Mouse (Mus musculus): ENCODE results near the gene Olig1. TPM values are rescaled to one million over a fixed set of nuclear protein-coding genes. Genes with fewer than 3 reads are reported as not detected.

Gene Olig1
- polyA plus RNA-seq, 1 experiment from 2014 or later: 0.14 TPM

DNA sequence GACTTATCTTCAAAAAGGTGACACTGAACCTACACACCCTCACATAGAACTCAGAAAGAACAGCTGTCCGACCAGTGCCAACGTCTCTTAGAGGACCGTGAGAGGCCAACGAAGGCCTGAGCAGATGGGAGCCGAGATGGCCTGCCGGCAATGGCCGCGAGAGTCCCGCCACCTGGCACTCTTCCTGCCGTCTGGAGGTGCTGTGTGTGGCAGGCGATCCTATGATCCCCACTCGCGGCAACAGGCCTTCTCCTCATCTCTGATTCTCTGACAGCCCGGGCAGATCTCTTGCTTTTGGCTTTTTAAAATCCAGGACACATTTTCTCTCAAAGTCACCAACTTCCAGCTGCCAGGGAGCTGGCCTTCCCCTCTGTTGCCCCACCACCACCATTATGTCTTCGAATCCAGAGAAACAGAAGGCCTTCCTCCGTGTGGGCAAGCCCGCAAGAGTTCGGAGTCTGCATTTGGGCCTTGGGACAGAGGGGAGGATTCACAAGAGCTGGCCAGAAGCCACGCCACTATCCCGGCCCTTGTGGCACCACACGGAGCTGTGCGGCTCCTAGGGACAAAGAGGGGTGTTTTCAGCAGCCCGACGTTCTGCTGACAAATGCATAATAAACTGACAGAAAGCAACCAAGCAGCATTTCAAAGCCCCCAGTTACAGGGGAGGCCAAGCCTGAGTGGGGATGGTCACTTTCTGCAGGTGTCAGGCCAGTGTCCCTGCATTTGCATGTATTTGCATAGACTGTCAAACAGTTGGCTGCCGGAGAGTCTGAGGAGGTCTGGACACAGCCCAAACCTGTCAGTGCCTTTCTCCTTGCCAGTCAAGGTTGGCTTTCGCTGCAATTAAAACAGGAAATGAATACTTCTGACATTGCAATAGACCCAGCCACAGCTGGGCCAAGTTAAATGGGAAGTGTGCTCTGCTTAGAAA, 34.5 kb downstream of the Olig1 start:
- DNase-seq (ENCODE audit: low spot score): no peak
- H3K27ac ChIP-seq: no peak overlapping the region
- WGBS: 32% methylated on average over 26 of the region's 26 CpGs
- H3K4me2 ChIP-seq (ENCODE audit: low read length): no peak overlapping the region
- no peak overlapping the region for H3K9ac ChIP-seq (ENCODE audit: low read depth, low read length)
- H3K4me3 ChIP-seq (replicated peaks; ENCODE audit: low read depth, low read length): no peak overlapping the region
- H3K27me3 ChIP-seq (ENCODE audit: insufficient read depth, low read length): peaks cover 24% of the 10 kb centered on the region
- no peaks in the 10 kb centered on the region for H3K4me1 ChIP-seq (replicated peaks; ENCODE audit: insufficient read depth, low read length)
- TF ChIP-seq CTCF (IDR thresholded peaks at IDR 0.05; ENCODE audit: low read depth): no peak
- ATAC-seq (replicated peaks; ENCODE audit: low FRiP score, low read depth): no peak
- no peaks in the 10 kb centered on the region for H3K36me3 ChIP-seq (ENCODE audit: insufficient read depth, low read length)
- H3K9me3 ChIP-seq (replicated peaks; ENCODE audit: low read length): no peaks in the 10 kb centered on the region

GRCm38 (mm10) chr16:91305512-91306111, 36.0 kb downstream of the Olig1 start:
- Histone ChIP-seq H3K4me2 (ENCODE audit: low read length) (no peak overlapping the region), H3K4me1 (replicated peaks; ENCODE audit: insufficient read depth, low read length) (no peaks in the 10 kb centered on the region), H3K36me3 (ENCODE audit: insufficient read depth, low read length) (no peaks in the 10 kb centered on the region), H3K9me3 (replicated peaks; ENCODE audit: low read length) (no peaks in the 10 kb centered on the region), H3K4me3 (replicated peaks; ENCODE audit: low read depth, low read length) (no peak overlapping the region), H3K27me3 (ENCODE audit: insufficient read depth, low read length) (peaks cover 20% of the 10 kb centered on the region), H3K27ac (no peak overlapping the region), H3K9ac (ENCODE audit: low read depth, low read length) (no peak overlapping the region)
- no peak for TF ChIP-seq CTCF (IDR thresholded peaks at IDR 0.05; ENCODE audit: low read depth)
- 80% methylated on average over 16 of the region's 16 CpGs for WGBS
- DNase-seq (ENCODE audit: low spot score): no peak
- ATAC-seq (replicated peaks; ENCODE audit: low FRiP score, low read depth): no peak

- H3K27me3 ChIP-seq (ENCODE audit: insufficient read depth, low read length): 0 out of 2 replicates have a peak, but pooled peaks cover 10% of the 10 kb centered on the region
- no peak overlapping the region for H3K4me3 ChIP-seq (replicated peaks; ENCODE audit: low read depth, low read length)
- TF ChIP-seq CTCF (IDR thresholded peaks at IDR 0.05; ENCODE audit: low read depth): no peak
- H3K4me2 ChIP-seq (ENCODE audit: low read length): no peak overlapping the region
- H3K4me1 ChIP-seq (replicated peaks; ENCODE audit: insufficient read depth, low read length): no peaks in the 10 kb centered on the region
- DNase-seq (ENCODE audit: low spot score) (no peak), ATAC-seq (replicated peaks; ENCODE audit: low FRiP score, low read depth) (no peak)
- 58% methylated on average over 3 of the region's 3 CpGs for WGBS
- no peaks in the 10 kb centered on the region for H3K36me3 ChIP-seq (ENCODE audit: insufficient read depth, low read length)
- no peak overlapping the region for H3K9ac ChIP-seq (ENCODE audit: low read depth, low read length)
- H3K27ac ChIP-seq: no peak overlapping the region
- H3K9me3 ChIP-seq (replicated peaks; ENCODE audit: low read length): no peaks in the 10 kb centered on the region
Measured at GRCm38 (mm10) chr16:91309872-91310271, 40.3 kb downstream of the Olig1 start.

DNA sequence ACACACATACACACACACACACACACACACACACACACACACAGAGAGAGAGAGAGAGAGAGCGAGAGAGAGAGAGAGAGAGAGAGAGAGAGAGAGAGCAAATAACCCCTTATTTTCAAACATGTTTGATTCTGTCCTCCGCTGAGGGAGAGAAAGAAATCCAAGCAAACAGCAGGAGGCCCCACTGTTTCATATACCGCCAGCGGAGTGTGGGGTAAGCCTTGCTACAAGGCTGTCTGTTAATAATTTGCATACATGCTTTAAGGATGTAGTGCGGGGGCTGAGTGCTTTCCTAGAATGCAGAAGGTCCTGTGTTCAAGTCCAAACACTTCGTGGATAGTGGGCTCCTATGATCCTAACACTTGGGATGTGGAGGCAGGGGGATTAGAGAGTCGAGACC, 43.3 kb downstream of the Olig1 start:
- no peaks in the 10 kb centered on the region for H3K36me3 ChIP-seq (ENCODE audit: insufficient read depth, low read length)
- no peaks in the 10 kb centered on the region for H3K4me1 ChIP-seq (replicated peaks; ENCODE audit: insufficient read depth, low read length)
- H3K27ac ChIP-seq: no peak overlapping the region
- H3K9ac ChIP-seq (ENCODE audit: low read depth, low read length): no peak overlapping the region
- no peak overlapping the region for H3K4me2 ChIP-seq (ENCODE audit: low read length)
- ATAC-seq (replicated peaks; ENCODE audit: low FRiP score, low read depth) (no peak), DNase-seq (ENCODE audit: low spot score) (no peak)
- WGBS: 65% methylated on average over 7 of the region's 7 CpGs
- H3K27me3 ChIP-seq (ENCODE audit: insufficient read depth, low read length): 0 out of 2 replicates have a peak, but pooled peaks cover 12% of the 10 kb centered on the region
- no peak for TF ChIP-seq CTCF (IDR thresholded peaks at IDR 0.05; ENCODE audit: low read depth)
- H3K4me3 ChIP-seq (replicated peaks; ENCODE audit: low read depth, low read length): no peak overlapping the region
- no peaks in the 10 kb centered on the region for H3K9me3 ChIP-seq (replicated peaks; ENCODE audit: low read length)

DNA sequence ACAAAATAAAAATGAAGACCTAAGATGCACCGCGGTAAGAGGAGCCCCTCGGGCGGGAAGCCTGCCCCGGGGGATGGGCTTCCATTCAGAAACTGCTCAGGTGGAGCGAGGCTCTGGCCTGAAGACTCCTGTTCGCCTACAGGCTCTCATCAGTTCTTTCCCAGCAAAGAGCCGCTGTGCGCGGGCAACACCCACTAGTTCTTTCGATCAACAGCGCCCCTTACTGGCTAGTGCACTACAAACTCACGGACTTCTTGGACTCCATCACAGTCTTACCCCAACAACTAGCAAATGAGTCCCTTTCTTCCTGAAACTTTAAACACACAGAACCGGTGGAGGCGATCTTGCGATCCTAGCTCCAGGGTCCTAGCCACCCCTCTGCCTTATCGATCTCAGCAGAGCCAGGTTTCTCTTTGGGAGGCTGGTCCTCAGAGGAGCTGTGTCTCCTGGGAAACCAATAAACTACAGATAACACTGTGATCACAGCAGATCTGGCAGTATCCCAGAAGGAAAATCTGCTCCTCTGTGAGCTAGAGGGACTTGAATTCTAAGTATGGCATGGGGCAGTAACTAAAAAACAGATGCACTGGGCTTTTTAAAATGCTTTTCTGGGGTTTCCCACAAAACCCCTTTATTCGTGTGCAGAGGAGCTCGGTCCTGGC, 44.7 kb downstream of the Olig1 start:
- DNase-seq (ENCODE audit: low spot score): peak; percentile 84

DNA sequence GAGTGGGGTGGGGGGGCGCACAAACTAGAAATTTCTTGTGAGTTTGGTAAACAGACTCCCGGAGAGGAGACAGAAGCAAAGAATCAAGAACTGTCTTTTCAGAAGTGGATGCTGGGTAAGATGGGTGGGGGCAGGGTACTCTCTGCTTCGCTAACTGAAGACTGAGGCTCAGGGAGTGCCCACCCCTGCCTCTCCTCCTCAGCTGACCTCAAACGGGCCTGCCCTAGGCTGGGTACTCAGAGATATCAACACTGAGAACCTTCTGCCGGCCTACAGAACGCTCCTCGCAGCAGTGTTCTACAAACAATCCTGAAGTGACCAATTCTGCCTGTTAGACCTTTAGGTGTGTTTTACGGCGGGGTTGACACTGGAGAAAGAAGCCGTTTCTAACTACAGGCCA, 50.6 kb downstream of the Olig1 start:
- no peaks in the 10 kb centered on the region for H3K9me3 ChIP-seq (replicated peaks; ENCODE audit: low read length)
- no peak overlapping the region for H3K4me3 ChIP-seq (replicated peaks; ENCODE audit: low read depth, low read length)
- no peak overlapping the region for H3K9ac ChIP-seq (ENCODE audit: low read depth, low read length)
- no peak for DNase-seq (ENCODE audit: low spot score)
- no peak overlapping the region for H3K27ac ChIP-seq
- 50% methylated on average over 10 of the region's 10 CpGs for WGBS
- no peak for ATAC-seq (replicated peaks; ENCODE audit: low FRiP score, low read depth)
- no peak overlapping the region for H3K4me2 ChIP-seq (ENCODE audit: low read length)
- peaks cover 10% of the 10 kb centered on the region for H3K27me3 ChIP-seq (ENCODE audit: insufficient read depth, low read length)
- TF ChIP-seq CTCF (IDR thresholded peaks at IDR 0.05; ENCODE audit: low read depth): no peak
- no peaks in the 10 kb centered on the region for H3K4me1 ChIP-seq (replicated peaks; ENCODE audit: insufficient read depth, low read length)
- H3K36me3 ChIP-seq (ENCODE audit: insufficient read depth, low read length): no peaks in the 10 kb centered on the region

More for the DNA sequence above, 44.7 kb downstream of the Olig1 start:
- H3K27me3 ChIP-seq (ENCODE audit: insufficient read depth, low read length): 0 out of 2 replicates have a peak, but pooled peaks cover 12% of the 10 kb centered on the region
- TF ChIP-seq CTCF (IDR thresholded peaks at IDR 0.05; ENCODE audit: low read depth): peak; percentile 75
- no peak overlapping the region for H3K9ac ChIP-seq (ENCODE audit: low read depth, low read length)
- peak overlapping the region; percentile 15; the same call in 1 of the 2 replicates for H3K4me2 ChIP-seq (ENCODE audit: low read length)
- H3K27ac ChIP-seq: no peak overlapping the region
- ATAC-seq (replicated peaks; ENCODE audit: low FRiP score, low read depth): 0 out of 2 replicates have a peak, but pooled peaks have one; percentile 46
- no peaks in the 10 kb centered on the region for H3K4me1 ChIP-seq (replicated peaks; ENCODE audit: insufficient read depth, low read length)
- WGBS: 6% methylated on average over 19 of the region's 19 CpGs
- no peak overlapping the region for H3K4me3 ChIP-seq (replicated peaks; ENCODE audit: low read depth, low read length)
- H3K36me3 ChIP-seq (ENCODE audit: insufficient read depth, low read length): no peaks in the 10 kb centered on the region
- H3K9me3 ChIP-seq (replicated peaks; ENCODE audit: low read length): no peaks in the 10 kb centered on the region
